Mouse (Mus musculus) adrenal gland, postnatal 36 days (tissue): Measurements from ENCODE around the gene Cirbp. TPM values are rescaled to one million over a fixed set of nuclear protein-coding genes. Genes with fewer than 3 reads are reported as not detected.

Experiments
- DNase-seq, 2 experiments: peaks; one replicate each; pipeline ENCODE4 v3.0.0; 2021; ENCODE audit warnings: mixed read lengths in 1 of 2
- long read RNA-seq, 2 experiments: library from polyadenylated mRNA; stranded (forward); transcript quantifications; one replicate each; pipeline ENCODE4 v2.0.0; 2021; ENCODE audit warnings: borderline sequencing depth in 2 of 2
- total RNA-seq, 2 experiments: library from RNA; stranded (reverse); gene quantifications; 2 replicates each; pipeline ENCODE4 v1.2.3; 2021

Cirbp gene
- total RNA-seq: 100 to 1,000 TPM in 1 of 2 experiments, 10 to 100 TPM in 1; 35.0 to 104 TPM
- long read RNA-seq, experiment 1, transcript Cirbp-204 (6 exons, 912 nt): minor isoform, 15 of 115 reads
- long read RNA-seq, experiment 1, transcript Cirbp-202 (7 exons, 1,321 nt): major isoform, 77 of 115 reads
- long read RNA-seq, experiment 1, partial matches to known transcripts: 14 of 115 reads
- long read RNA-seq, experiment 1, other reads (novel, unspliced or antisense): 8 of 115 reads
- long read RNA-seq, experiment 2, transcript Cirbp-202 (7 exons, 1,321 nt): major isoform, 26 of 37 reads
- long read RNA-seq, experiment 2, transcript Cirbp-204 (6 exons, 912 nt): minor isoform, 5 of 37 reads
- long read RNA-seq, experiment 2, partial matches to known transcripts: 0 of 37 reads
- long read RNA-seq, experiment 2, other reads (novel, unspliced or antisense): 6 of 37 reads

DNA sequence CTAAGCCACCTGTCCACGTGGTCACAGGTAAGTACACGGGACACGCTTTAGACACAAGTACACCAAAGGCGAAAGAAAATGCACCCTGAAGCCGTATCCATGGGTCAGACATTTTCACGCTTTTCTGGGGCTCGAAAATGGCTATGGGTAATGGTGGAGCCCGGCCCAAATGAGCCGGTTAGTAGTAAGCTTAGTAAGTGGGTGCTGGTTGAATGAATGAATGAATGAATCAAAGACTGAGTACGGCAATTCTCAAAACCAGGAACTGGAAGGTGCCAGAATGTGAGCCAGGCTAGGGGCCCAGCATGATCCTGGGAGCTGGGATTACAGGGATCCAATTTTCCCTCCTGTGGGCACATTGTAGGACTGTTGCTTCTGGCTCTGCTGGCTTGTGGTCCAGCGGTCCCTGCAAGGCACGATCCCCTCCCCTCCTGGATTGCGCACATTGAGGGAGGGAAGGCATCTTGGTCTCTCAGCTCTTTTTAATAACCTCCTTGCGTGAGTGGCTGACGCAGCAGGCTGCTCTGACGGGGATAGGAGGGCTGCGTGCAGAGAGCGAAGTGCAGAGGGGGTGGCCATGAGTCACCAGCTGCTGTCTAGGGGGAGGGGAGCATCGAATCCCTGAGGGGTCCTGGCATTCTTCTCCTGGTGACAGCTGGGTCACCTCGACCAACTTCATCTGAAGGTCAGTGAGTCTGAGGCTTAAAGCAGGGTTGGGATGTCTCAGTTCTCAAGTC is at the start of gene Cirbp:
Cirbp (plus strand) TSS at position 594 of the 737 bp plus-strand sequence.
- peak; percentile 76 to 77 for DNase-seq

DNA sequence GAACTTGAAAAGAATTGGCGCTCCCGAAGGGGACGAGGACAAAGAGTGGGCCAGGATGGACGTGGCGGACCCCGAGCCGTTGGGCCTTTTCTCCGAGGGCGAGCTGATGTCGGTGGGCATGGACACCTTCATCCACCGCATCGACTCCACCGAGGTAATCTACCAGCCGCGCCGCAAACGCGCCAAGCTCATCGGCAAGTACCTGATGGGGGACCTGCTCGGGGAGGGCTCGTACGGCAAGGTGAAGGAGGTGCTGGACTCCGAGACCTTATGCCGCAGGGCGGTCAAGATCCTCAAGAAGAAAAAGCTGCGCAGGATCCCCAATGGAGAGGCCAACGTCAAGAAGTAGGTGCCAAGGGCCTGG is 49.2 kb upstream of the Cirbp start:
- DNase-seq: no peak

DNA sequence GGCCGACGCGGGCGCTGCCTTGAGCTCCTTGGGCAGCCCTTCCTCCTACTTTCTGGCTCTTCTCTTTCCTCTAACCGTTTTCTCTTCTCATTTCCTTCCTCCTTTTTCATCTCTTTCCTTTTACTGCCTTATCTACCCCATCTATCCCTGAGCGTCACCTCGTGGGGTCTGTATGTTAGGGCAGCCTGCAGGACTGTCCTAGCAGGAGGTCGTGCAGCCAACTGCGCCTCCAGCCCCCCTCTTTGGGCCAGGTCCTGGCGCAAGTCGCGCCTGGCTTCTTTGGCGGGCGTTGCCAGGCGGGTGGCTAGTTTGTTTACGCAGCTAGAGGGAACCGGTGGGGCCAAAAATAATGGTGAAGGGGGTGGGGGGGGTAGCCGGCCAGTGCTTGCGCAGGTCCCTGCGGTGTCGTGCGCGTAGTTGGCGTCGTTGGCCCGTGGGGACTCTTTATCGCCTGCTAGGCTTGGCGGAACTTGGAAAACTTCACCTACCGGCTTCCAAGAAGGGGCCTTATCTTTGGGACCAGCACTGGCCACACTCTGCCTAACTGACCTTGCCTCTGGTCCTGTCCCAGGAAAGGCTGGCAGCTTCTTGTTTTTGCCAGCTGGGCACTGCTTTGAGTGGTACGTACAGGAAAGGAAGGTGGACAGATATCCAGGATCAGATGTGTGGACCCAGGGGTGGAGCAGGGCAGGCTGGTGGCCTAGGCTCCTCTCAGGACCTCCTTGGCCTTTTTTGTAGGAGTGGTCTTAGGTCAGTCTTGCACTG is 48.7 kb upstream of the Cirbp start:
- peak; percentile 53 to 65 for DNase-seq

DNA sequence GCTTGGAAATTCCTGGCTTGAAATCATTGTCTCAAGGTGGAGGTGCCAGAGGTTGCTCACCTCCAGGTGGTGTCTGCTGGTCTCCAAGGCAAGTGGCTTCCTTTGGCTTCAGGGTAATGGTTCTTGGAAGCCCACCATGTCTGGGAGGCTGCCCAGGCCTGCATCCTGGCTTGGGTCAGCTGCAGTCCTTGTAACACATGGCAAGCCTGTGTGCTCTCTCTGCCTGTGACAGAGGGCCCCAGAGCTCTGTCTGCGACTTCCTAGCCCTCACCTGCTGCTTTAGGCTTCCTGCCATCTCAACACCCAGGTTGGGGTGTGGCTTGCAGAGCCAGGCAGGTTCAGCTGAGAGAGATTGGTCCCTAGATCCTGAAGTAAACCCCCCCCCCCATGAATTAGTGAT is 48.0 kb upstream of the Cirbp start:
- no peak for DNase-seq

DNA sequence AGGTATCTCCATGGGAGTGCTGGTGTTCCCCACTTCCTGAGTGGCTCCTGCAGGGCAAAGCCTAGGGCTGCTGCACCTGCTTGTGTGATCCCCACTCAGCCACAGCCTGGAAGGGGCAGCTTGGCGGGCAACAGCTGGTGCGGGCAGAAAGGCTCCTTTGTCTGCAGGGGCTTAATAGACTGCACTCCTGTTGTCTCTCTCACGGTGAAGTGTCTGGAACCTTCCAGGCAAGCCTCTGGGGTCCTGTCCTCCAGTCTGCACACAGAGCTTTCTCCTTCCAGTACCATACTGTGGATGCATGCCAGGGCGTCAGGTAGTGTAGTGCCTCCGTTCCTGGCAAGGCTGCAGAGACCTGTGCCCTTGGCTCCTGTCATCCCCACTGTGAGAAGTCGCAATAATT is 47.2 kb upstream of the Cirbp start:
- no peak for DNase-seq

DNA sequence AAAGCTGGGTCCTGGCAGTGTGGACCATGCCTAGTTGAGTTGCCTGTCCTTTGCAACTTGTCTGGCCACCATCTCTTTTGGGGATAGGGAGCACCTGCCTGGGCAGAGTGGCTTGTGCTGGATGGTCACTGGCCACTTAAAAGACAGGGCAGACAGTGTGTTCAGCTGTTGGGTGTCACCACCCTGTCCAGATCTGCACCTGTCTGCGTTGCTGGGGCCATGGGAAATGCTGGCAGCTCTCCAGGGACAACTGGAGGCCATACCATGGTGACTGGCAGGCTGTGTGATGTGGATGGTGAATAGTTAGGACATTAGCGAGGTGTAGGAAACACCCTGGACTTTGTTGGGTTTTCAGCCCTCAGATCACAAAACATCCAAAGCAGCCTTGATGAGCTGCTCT is 45.6 kb upstream of the Cirbp start:
- DNase-seq: no peak

DNA sequence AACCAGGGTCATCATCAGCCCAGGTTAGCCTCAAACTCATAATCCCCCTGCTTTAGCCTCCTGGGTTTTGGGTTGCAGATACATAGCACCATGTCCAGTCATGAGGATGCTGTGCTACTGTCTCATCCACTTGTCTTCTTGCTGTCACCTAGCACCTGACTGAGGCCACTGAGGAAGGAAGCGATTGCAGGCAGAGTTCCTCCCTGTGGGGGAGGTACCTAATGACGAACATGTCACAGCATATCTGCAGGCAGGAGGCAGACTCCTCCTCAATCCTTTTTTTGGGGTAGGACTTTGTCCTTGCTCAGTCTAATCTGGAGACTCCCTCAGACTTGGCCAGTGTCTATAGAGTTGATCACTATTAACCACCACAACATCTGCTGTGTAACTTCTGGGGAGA is 44.1 kb upstream of the Cirbp start:
- DNase-seq: no peak

DNA sequence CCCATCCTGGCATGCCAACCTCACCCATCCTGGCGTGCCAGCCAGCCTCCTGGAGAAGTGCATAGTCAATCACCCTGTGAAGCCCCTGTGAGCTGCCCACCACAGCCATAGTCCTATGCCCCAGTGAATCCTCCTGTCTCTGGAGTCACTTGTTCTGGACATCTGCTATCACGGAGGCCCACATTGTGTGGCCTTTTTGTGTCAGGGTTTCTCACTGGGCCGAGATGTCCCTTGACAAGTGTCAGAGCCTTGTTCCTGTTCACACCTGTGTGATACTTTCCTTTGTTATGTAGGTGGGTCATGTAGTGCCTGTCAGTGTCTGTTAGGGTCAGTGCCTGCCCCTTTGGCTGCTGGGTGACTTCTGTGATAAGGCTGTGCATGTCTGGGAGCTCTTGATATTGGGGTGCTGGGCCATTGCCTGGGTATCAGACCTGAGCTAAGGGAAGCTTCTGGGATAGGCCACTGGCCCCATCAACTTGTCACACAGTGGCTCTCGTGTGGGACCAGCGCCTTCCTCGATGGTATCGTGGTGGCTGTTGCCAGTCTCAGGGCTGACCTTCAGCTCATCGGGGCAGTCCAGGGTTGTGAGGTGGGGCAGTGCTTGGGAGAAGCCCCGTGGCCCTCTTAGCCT is 41.7 kb upstream of the Cirbp start:
- no peak for DNase-seq

DNA sequence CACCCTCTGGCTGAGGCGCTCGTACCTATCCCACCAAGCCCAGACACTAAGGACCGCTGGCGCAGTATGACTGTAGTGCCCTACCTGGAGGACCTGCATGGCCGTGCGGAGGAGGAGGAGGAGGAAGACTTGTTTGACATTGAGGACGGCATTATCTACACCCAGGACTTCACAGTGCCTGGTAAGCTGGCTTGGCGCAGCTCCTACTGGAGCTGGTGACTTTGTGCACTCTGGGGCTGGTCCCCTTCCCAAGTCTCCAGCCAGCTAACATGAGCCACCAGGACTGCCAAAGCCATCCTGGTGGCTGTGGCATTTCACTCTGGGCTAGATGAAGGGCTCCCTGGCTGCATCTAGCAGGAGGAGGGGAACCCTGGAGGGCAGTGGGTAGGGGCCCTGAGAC is 37.9 kb upstream of the Cirbp start:
- no peak for DNase-seq

DNA sequence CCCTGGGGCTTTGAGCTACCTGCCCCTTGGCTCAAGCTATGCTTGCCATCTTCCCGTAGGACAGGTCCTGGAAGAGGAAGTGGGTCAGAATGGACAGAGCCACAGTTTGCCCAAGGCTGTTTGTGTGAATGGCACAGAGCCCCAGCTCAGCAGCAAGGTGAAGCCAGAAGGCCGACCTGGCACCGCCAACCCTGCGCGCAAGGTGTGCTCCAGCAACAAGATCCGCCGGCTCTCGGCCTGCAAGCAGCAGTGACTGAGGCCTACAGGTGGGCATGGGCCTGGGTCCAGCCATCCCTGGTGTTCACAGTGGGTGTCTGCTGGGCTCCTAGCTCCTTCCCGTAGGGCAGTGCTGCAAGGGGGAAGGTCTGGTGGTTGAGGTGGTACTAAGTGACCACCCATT is 35.9 kb upstream of the Cirbp start:
- DNase-seq: no peak

DNA sequence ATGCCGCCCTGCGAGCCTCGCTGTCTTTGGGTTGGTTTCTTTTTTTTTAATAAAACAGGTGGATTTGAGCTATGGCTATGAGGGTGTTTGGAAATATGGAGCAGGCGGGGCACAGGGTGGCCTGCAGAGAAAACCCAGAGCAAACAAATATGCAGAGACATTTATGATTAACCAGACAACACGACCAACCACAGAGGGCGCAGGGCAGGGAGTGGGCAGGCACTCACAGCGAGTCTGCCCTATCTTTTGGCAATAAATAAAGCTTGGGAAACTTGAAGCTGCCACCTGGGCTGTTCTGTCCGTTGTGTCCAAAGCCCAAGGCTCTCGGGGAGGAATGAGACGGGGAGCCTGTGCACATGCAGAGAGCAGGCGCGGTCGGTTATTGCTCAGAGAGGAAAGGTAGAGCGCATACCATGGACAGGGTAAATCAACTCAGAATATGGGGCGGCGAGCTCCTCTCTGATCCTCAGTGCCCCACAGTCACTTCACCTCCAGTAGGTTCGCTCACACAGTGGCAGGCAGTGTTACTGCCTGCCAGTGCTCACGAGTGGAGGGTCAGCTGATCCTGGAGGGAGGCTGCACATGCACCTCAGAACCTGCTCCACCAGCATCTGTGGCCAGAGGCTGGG is 35.3 kb upstream of the Cirbp start:
- DNase-seq: no peak

DNA sequence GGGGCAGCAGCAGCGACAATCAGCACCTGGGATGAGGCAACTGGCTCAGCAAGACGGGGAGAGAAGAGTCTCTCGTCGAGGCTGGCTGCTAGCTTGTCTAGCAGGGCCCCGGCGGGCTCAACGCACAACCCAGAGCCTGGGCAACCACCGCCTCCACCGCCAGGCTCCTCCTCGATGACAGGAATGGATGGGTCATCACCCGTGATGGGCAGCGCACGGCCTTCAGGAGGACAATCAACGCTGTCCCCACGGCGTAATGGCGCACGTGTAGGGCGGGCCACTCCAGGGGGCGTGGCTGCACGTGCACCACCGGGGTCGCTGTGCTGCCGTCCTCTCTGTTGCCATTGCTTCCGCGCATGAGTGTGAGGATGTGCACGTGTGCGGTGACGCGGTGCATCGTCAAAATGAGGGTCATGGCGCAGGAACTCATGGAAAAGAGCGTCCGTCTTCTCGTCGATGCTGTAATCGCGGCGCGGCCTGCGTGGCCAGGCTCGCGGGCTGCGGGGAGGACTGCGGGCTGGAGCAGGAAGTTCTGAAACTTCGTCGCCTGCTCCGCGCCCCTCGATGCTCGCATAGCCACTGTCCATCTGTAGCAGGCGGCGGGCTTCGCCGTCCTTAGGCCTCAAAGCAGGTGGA is 34.4 kb upstream of the Cirbp start:
- DNase-seq: peak; percentile 72 to 78

DNA sequence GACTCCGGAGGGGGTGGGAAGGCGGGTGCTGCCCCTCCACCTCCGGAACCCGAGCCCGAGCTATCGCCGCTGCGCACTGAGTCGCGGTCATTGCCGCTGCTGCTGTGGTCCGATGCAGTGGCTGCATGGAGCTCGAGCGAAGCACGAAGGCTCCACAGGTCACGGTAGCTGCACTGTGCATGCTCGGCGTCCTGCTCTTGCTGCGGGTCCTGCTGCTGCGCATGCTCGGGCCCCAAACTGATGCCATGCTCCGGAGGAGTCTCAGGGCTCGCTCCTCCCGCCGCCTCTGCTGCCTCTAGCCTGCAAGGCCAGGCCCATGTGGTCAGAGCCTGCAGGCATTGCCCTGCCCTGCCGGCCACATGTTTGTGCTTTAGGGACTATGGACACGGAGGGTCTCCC is 33.8 kb upstream of the Cirbp start:
- no peak for DNase-seq

DNA sequence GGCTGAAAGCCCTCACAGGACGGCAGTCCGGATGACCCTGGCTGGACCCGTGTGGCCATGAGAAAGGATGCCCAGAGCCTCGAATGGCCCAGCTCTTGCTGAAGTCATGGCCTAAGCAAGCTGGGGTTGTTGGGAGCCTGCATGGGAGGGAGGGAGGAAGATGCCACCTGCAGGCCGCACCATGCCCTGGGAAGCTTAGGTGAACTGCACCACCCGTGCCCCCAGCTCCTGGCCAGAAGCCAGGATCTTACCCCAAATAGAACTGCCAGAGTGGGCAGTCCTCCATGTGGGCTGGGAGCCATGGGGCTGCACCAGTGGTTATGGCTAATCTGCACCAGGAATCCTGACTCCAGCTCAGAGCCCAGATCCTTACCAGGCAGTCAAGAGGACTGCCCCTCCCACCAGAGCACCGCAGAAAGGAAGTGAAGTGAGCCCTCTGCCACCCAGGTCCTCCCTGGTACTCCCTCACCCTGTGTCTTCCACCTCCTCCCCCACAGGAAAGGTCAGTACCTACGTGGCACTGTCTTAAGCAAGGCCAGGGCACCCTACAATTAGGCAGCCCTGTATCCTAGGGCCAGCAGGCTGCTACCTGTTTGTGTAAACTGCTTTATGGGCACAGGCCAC is 32.4 kb upstream of the Cirbp start:
- DNase-seq: peak; percentile 40 to 61

DNA sequence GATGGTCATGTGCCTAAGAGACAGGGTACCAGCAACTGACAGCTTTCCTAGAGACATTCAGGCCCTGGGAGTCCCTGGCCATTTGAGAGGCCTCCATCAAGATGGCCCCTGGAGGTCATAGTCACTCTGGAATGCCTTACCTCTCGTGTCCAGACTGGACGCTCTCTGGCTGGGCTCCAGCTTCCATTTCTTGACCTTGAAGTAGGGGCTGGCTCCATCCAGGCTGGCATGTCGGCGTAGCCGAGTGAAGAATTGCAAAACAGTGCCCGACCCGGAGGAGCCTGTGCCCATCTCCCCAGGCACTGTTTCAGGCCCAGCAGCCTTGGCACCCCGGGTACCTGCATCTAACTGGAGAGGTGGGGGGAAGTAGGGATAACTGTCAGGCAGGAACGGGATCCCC is 31.4 kb upstream of the Cirbp start:
- peak in 1 of 2 experiments; percentile 53 for DNase-seq

DNA sequence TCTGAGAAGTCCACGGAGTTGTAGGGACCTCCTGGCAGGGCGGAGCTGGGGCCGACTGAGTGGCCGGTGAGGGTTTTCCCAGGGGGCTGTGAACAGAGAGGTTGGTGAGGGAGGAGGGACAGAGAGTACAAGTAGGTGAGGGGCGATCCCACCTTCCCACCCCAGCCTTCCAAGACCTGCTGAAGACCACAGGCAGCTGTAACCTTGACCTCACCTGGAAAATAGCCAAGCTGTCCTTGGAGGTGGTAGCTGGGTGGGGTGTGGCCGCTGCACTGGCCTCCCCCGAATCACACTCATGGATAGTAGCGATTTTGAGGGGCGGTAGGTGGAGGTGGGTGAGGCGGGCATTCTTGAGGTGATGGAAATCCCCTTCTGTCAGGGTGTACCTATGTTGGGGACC is 30.6 kb upstream of the Cirbp start:
- no peak for DNase-seq

DNA sequence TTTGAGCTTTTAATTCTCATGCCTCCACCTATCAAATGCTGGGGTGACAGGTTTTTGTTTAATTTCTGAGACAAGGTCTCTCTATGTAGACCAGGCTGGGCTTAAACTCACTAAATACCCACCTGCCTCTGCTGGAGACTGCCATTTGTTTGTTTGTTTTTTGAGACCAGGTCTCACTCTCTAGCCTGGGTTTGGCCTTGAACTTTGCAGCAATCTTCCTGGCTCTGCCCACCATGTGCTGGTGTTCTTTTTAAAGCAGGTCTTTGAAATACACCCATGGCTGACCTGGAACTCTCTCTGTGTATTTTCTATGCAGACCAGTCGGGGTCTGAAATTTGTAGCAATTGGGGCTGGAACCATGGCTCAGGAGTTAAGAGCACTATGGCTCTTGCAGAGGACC is 30.1 kb upstream of the Cirbp start:
- no peak for DNase-seq

DNA sequence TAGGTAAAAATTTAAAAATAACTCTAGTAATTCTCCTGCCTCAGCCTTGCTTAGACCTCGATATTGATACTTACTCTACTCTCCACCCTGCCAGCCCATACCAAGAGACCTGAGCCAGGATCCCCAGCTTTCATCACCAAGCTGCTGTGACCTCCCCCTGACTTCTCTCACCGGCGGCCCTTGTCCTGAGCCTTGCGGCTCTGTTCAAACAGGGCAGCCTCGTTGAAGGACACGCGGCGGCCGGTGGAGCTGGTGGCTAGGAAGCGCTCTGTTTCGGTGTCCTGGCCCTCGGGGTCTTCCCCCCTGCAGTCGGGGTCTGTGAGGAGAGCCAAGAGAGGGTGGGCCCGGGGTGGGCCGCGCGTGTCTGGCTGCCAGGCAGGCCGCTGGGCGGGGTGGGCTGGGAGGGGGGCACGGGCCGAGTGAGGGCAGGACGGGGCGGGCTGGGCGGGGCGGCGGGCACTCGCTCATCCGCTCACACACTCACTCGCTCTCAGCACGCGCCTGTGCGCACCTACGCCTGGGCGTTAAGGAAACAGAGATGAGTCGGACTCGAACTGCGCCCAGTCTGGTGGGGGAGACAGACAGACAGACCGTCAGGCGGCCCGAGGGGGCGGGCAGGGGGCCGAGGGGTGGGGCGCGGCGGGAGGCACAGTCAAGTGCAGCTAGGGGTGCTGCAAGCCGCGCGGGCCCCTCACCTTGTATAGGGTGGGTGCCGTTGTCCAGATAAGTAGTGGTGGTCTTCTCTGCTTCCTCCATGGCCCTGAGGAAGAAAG is 29.4 kb upstream of the Cirbp start:
- DNase-seq: peak in 1 of 2 experiments; percentile 59

DNA sequence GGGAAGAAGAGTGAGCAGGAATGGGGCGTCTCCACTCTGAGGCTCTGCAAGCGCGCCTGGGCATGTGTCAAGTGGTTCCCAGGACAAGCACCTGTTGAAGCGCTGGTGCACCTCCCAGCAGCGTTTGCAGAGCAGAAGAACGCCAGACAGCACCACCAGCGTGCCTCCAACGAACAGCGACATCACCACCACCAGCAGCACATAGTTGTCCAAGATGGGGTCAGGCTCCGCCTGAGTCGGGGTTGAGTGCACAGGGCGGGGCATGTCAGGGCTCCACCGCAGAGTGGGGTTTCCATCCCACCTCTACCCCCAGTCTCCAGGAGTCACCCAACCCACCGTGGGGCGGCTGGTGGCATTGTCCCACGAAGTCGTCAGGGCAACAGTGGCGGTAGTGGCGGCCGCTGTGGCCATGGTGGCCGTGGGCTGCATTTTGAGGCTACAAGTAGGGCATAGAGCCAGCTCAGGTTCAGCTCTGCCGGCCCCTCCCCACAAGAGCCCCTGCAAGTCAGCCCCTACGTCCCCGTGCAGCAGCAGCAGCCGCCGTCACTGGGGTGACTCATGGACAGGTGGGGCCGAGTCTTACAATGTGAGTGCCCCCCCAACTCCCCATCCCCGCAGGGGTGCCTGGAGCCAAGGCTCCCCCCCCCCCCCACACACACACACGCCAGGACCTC is 28.7 kb upstream of the Cirbp start:
- DNase-seq: peak in 1 of 2 experiments; percentile 56
